Mouse (Mus musculus): ENCODE results near the gene Ccdc154. TPM values are rescaled to one million over a fixed set of nuclear protein-coding genes. Genes with fewer than 3 reads are reported as not detected.
A peak's percentile ranks its signal among the peaks of the same experiment; 100 is the strongest.

Ccdc154 gene
- total and polyA plus RNA-seq, 3 experiments: 0.04 TPM; not detected in 2

GRCm38 (mm10) chr17:25184129-25184691 is 21.9 kb downstream of the Ccdc154 start, which contains the start of gene BC003965 (continued):
- no peak for TF ChIP-seq CHD1 (IDR thresholded peaks at IDR 0.05; ENCODE audit: low read depth, low read length)
- TF ChIP-seq ETS1 (conservative IDR thresholded peaks at IDR 0.05; ENCODE audit: low read depth, low read length): peak; percentile 40; the same call in 1 of the 2 replicates
- peak; percentile 97 for TF ChIP-seq POLR2A (IDR thresholded peaks at IDR 0.05; ENCODE audit: low read depth, low read length)
- TF ChIP-seq RCOR1 (conservative IDR thresholded peaks at IDR 0.05; ENCODE audit: low read depth, low read length): peak; percentile 62; the same call in 1 of the 2 replicates
- TF ChIP-seq MXI1 (IDR thresholded peaks at IDR 0.05; ENCODE audit: low read depth, low read length): peak; percentile 98
- TF ChIP-seq JUN (IDR thresholded peaks at IDR 0.05; ENCODE audit: insufficient read depth, low read depth, low read length): no peak
- peak; percentile 99 for TF ChIP-seq HCFC1 (IDR thresholded peaks at IDR 0.05; ENCODE audit: low read depth, low read length)
- TF ChIP-seq TCF12 (IDR thresholded peaks at IDR 0.05; ENCODE audit: low read depth, low read length): peak; percentile 94
- TF ChIP-seq E2F4 (IDR thresholded peaks at IDR 0.05; ENCODE audit: insufficient replicate concordance, low read depth, low read length): 0 out of 2 replicates have a peak, but pooled peaks have one; percentile 20
- peak; percentile 97 for TF ChIP-seq KAT2A (IDR thresholded peaks at IDR 0.05; ENCODE audit: insufficient replicate concordance, low read length)
- TF ChIP-seq MEF2A (IDR thresholded peaks at IDR 0.05; ENCODE audit: borderline replicate concordance, low read depth, low read length): peak; percentile 83; the same call in 1 of the 2 replicates
- TF ChIP-seq BHLHE40 (IDR thresholded peaks at IDR 0.05; ENCODE audit: low read depth, low read length): peak; percentile 87
- peak; percentile 99 for TF ChIP-seq SIN3A (IDR thresholded peaks at IDR 0.05; ENCODE audit: low read length)
- no peak; the same call in 1 of the 2 replicates for TF ChIP-seq ZKSCAN1 (IDR thresholded peaks at IDR 0.05; ENCODE audit: borderline replicate concordance, low read depth, low read length)
- TF ChIP-seq UBTF (IDR thresholded peaks at IDR 0.05; ENCODE audit: low read depth, low read length): no peak
- peak; percentile 75; the same call in 1 of the 2 replicates for TF ChIP-seq GABPA (IDR thresholded peaks at IDR 0.05; ENCODE audit: insufficient replicate concordance, low read depth, low read length)

- no peak for TF ChIP-seq ZC3H11A (IDR thresholded peaks at IDR 0.05; ENCODE audit: low read depth, low read length)
- peak; percentile 45; the same call in 1 of the 2 replicates for TF ChIP-seq NRF1 (IDR thresholded peaks at IDR 0.05; ENCODE audit: low read depth, low read length)
- Histone ChIP-seq H3K79me2 (replicated peaks; ENCODE audit: control insufficient read depth, extremely low read depth, insufficient read depth, poor library complexity, severe bottlenecking) (peaks cover 24% of the 10 kb centered on the region), H3K9ac (ENCODE audit: insufficient read depth, low read depth) (peak overlapping the region; percentile 71), H3K27me3 (replicated peaks) (peaks cover 17% of the 10 kb centered on the region), H3K4me3 (replicated peaks in 1 of 3; ENCODE audit: low read depth in 2 of 3, low read length in 2 of 3, poor library complexity in 1 of 3) (peak overlapping the region; percentile 88 to 94 (median 89)), H3K9me3 (replicated peaks; ENCODE audit: low read length) (no peaks in the 10 kb centered on the region), H3K4me1 (ENCODE audit: control insufficient read depth in 1 of 2, insufficient read depth in 2 of 2) (peaks cover 4 to 42% of the 10 kb centered on the region in 2 experiments; a peak in 3 of 4 replicates), H3K4me2 (ENCODE audit: insufficient read depth, low read depth, poor library complexity, severe bottlenecking) (peak overlapping the region; percentile 95), H3K27ac (ENCODE audit: insufficient read depth, low read depth) (no peak overlapping the region; the same call in 1 of the 2 replicates), H3K36me3 (replicated peaks in 1 of 2; ENCODE audit: control insufficient read depth in 1 of 2, insufficient read depth in 1 of 2, low read length in 1 of 2) (peaks cover 0 to 18% of the 10 kb centered on the region in 2 experiments)
- in situ Hi-C loops (cut with MboI; ENCODE audit: low pct_ligation_motif_present, low pct_unique_long_range_greater_than_20kb, low sequenced_read_pairs): loop anchor here (10.0 kb wide), 1 partner anchor 90 kb away; the partner anchor contains the start of gene Ube2i
- dilution Hi-C loops (cut with MboI; ENCODE audit: extremely low pct_ligation_motif_present, extremely low pct_unique_long_range_greater_than_20kb, low sequenced_read_pairs): no loop called here
- DNase-seq (ENCODE audit: extremely low read depth): no peak
These were observed 22.7 kb downstream of the Ccdc154 start for GRCm38 (mm10) chr17:25184961-25185360.

Data from CH12.LX (cell line).